Mouse (Mus musculus): ENCODE data around the gene Klhl10.
A peak's percentile ranks its signal among the peaks of the same experiment; 100 is the strongest.

The Klhl10 gene

GRCm38 (mm10) chr11:100408835-100409462, 32.8 kb upstream of the Klhl10 start:
- DNase-seq = peak; percentile 44 to 51

DNA sequence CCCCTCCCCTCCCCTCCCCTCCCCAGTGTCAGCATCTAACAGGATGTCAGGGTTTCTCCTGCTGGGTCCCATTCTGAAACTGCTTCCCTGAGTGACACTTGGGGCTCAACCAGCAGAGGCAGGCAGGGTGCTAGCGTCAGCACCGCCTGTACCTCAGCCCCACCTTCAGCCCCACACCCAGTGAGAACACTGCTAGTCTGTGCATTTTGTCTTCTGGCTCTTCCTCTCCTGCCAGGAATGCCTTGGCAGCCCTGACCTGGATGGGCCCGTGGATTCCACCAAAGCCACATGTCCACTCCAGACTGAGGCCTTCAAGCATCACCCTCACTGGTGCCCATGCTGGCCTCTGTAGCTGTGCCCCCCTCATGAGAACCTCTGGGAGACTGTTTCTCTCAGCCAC, 32.0 kb upstream of the Klhl10 start:
- peak in 1 of 2 experiments; percentile 61 for DNase-seq

GRCm38 (mm10) chr11:100411736-100412135, 30.0 kb upstream of the Klhl10 start:
- DNase-seq = no peak

DNA sequence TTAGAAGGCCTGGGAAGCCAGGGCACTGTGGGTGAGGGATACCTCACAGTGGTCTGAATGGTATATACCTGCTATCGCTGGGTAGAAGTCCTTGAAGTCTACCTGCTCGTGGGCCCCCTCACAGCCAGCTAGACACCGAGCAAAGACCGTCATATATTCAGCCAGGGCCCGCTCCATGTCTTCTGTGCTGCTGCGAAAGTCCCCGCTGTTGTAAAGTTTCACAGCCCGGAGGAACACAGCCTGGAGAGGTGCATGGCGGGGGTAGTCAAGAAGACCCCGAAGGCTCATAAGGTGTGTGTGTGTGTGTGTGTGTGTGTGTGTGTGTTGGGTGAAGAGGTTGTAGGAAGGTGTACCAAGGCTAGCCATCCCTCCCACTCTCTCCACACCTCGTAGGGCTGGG, 28.2 kb upstream of the Klhl10 start:
- DNase-seq = no peak

GRCm38 (mm10) chr11:100414021-100414913, 27.4 kb upstream of the Klhl10 start, which contains the start of gene P3h4:
Gene P3h4 (minus strand): TSS chr11:100414836.
- DNase-seq = peak; percentile 50 to 54

- no peak for DNase-seq
Measured at GRCm38 (mm10) chr11:100414914-100415822, 26.5 kb upstream of the Klhl10 start, which contains the start of gene Fkbp10. Gene Fkbp10 (plus strand): TSS chr11:100415697.

- no peak for DNase-seq
Measured at GRCm38 (mm10) chr11:100421537-100421936, 20.2 kb upstream of the Klhl10 start.

DNA sequence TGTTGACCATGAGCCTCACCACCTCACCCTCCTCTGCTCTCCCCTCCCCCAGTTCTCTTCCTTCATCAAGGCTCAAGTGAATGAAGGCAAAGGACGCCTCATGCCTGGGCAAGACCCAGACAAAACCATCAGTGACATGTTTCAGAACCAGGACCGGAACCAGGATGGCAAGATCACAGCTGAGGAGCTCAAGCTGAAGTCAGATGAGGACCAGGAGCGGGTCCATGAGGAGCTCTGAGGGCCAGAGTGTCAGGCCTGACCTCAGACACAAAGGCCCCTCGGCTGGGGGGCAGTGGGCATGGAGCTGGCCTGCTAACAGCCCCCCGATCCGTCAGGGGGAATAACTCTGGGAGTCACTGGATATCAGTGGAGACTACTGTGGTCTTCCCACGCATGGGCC, 17.9 kb upstream of the Klhl10 start:
- no peak for DNase-seq

DNA sequence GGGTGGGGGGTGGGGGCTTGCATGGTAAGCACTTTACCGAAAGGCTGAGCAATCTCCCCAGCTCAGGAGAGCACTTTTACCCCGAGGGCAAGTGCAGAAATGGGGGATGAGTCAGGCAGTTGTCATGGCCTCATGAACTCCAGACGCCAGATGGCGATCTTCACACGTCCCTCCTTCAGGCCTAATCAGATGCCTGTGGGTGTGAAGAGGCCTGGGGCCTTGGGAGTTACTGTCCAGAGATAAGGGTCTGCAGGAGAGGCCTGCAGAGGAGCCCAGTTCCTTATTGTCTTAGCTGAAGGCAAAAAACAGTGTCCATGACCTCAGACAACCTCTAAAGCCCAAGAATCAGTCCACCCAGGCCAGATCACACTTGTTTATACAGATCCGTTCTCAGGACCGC, 15.9 kb upstream of the Klhl10 start:
- DNase-seq = no peak

- no peak for DNase-seq
Measured at GRCm38 (mm10) chr11:100426820-100427219, 14.9 kb upstream of the Klhl10 start.

DNA sequence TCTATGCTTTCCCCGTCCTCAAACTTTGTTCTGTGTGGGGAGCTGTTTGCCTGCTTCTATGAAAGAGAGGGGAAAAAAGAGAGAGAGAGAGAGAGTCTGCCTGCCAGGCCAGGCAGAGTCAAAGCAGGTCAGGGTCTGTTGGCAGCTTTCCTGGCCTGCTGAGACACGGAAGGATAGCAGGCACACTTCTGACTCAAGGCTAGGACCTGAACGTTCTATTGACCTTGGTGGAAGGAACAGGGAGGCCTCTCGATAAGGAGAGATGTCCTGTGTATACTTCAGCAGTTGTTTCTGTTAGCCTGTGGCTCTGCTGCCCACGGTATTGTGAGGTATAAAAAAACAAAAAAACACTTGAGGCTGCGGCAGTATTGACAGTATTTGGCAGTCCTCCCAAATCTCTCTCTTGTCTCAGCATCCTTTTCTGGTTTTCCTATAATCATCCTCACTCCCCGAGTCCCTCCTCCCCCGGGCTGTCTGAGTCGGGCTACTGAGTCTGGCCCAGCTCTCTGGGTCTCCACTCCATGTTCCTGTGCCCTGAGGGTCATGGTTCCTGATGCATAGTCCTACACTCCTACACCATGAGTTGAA, 13.0 kb upstream of the Klhl10 start:
- DNase-seq = no peak

DNA sequence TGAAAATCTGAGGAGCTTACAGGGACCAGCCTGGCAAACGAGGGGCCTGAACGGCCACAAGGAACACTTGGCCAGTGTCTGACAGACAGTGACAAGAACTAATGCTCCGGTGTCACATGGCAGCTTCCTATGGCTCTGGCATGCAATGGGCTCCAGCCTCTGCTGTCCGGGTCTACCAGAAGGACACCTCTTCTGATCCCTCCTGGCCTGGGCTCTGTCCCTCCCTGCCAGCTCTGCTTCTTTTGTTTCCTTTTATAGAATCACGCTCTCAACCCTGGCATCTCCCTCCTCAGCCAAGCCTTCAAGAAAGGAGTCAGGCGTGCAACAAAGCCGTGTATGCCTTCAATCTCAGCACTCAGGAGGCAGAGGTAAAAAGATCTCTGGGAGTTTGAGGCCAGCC, 11.7 kb upstream of the Klhl10 start:
- no peak for DNase-seq

GRCm38 (mm10) chr11:100432002-100432401, 9.7 kb upstream of the Klhl10 start:
- no peak for DNase-seq

DNA sequence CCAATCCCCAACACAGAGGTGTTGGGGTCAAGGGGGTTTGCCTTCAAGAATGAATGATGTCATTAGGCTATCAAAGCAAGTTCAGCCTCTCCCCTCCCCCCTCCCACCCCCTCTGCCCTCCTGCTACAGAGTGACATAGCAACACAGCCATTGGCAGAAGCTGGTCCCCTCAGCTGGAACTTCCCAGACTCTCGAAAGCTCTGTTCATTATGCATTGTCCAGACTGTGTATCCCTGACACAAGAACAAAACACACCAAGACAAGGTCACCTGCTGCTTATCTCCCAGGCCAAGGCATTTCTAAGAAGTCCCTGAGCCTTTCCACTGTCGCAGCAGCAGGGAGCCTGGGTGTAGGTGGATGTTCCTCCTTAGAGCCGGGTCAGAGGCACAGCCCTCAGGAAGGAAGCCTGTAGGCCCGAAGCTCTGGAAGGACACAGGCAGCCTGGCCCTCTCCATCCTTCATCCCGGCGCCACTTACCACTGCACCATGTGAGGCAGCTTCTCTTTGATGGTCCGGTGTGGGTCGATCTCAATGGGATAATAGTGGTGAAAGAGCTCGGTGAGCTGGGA, 6.0 kb upstream of the Klhl10 start:
- DNase-seq = no peak

- no peak for DNase-seq
Measured at GRCm38 (mm10) chr11:100437901-100438300, 3.8 kb upstream of the Klhl10 start.

DNA sequence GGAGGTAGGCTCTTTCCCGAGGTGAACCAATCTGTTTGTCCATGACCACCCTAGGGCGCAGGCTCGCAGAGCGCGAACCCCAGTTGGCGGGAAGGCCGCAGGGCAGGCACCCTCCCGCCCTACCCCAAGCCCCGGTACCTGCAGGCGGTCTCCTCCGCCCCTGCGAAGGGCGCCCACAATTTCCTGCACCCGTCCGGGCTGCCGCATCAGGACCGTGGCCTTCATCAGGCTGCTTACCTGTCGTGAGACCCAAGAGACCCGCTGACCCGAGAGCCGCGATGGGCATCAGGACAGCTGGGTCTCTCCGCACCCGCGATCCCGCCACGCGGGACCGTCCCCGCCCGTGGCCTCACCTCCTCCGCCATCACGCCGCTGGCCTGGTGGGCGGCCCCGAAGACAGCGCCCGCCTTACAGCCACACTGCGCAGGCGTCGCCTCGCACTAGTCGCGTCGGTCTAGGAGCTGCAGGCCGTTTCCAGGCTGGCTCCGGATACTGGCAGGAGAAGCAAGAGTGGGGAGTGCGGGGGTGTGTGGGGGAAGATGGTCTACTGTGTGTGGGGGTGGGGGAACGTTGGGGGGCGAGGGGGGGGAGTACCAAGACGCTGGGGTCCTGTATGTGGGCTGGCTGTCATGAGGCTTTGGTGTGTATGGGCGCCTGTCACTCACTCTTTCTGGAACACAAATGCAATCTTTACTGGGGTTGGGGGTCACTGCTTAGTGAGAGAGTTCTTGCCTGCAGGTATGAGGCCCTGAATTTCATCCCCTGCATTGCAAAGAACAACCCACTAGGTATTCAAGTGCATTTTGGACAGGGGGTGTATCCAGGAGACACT, 810 bp upstream of the Klhl10 start:
- DNase-seq = peak; percentile 78 to 84

DNA sequence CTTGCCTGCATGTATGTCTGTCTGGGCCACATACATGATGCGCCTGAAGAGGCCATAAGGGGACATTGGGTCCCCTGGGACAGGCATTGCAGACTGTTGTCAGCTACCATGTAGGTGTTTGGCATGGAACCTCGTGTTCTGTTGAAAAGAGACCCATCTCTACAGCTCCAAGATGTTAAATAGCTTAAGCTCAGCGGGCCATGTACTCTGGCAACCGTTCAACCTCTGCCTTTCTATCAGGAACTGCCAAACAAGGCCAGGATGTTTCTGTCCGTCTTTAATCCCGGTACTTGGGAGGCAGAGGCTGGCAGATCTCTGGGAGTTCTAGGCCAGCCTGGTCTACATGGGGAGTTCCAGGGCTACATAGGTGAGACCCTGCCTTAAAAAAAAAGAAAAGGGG, 908 bp downstream of the Klhl10 start:
- DNase-seq = no peak

GRCm38 (mm10) chr11:100457247-100457646, 15.5 kb downstream of the Klhl10 start:
- no peak for DNase-seq

DNA sequence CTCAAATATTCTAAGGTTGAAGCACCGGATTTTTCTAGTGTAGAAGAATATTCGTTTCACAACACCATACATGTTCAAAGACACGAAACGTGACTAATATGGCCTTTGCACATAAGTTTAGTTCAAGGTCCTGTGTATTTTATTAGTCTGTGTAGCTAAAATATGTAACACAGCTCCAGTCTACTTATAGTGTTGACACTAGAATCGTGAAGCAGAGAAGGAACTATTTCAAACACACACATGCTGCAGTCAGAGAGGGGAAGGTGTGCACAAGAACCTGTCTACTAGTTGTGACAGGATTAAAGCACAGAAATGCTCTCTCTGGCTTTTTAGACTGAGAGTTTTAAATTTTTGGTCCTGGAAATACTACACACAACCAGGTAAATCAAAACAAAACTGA, 16.0 kb downstream of the Klhl10 start:
- no peak for DNase-seq

- no peak for DNase-seq
Measured at GRCm38 (mm10) chr11:100462699-100463098, 21.0 kb downstream of the Klhl10 start.

- no peak for DNase-seq
Measured at GRCm38 (mm10) chr11:100465229-100465792, 23.6 kb downstream of the Klhl10 start.
